Mouse (Mus musculus): ENCODE measurements at regions not wholly inside any gene's neighbourhood (a gene's known extent, or its start where the extent isn't known, plus 50 kb on each side); places are given as distances from the start of the nearest gene placed in this dataset.

GRCm38 (mm10) chr15:75382191-75382950, 114.2 kb downstream of the Ly6f start:
- TF ChIP-seq ZNF384 (IDR thresholded peaks at IDR 0.05; ENCODE audit: low read depth, low read length) (no peak), POLR2A (IDR thresholded peaks at IDR 0.05; ENCODE audit: control insufficient read depth in 1 of 2, insufficient read depth in 1 of 2, low read depth in 1 of 2, low read length in 2 of 2, poor library complexity in 1 of 2) (no peak), POLR2AphosphoS2 (IDR thresholded peaks at IDR 0.05; ENCODE audit: low read length) (no peak), CTCF (IDR thresholded peaks at IDR 0.05 in 2 of 3, conservative IDR thresholded peaks at IDR 0.05 in 1 of 3; ENCODE audit: control insufficient read depth in 1 of 3, insufficient read depth in 1 of 3, low read depth in 2 of 3, low read length in 3 of 3, poor library complexity in 1 of 3, severe bottlenecking in 1 of 3) (no peak), MAX (IDR thresholded peaks at IDR 0.05; ENCODE audit: low read length) (no peak)

Measured in MEL (cell line).